Mouse (Mus musculus) embryonic facial prominence, embryonic 12.5 days (tissue): ENCODE measurements around the gene Camk1d. TPM values are rescaled to one million over a fixed set of nuclear protein-coding genes. Genes with fewer than 3 reads are reported as not detected.
"Not testable (repeated sequence)": the region's sequence is repeated elsewhere in the genome, so short reads cannot be mapped to it uniquely, and the experiment has no call there.

ENCODE experiments used
- ATAC-seq: fragments of 200-750 bp; cut with Nextera tagmentation; 2 replicates; pipeline ENCODE4 v1.8.0; 2017; ENCODE audit not compliant: insufficient number of reproducible peaks, insufficient read depth, low FRiP score, low TSS enrichment
- H3K27ac ChIP-seq: fragments of 300-500 bp; sonication (generic); 2 replicates; pipeline ENCODE4 v1.5.1; 2016; ENCODE audit warnings: mild to moderate bottlenecking
- H3K27me3 ChIP-seq: fragments of 300-500 bp; sonication (generic); 2 replicates; pipeline ENCODE4 v1.6.1; 2016; ENCODE audit warnings: mild to moderate bottlenecking, moderate library complexity
- H3K36me3 ChIP-seq: fragments of 300-500 bp; sonication (generic); 2 replicates; pipeline ENCODE4 v1.6.1; 2016; ENCODE audit warnings: mild to moderate bottlenecking
- H3K4me1 ChIP-seq: fragments of 300-500 bp; sonication (generic); 2 replicates; pipeline ENCODE4 v1.6.1; 2016
- H3K4me2 ChIP-seq: fragments of 300-500 bp; sonication (generic); replicated peaks from 2 replicates; pipeline ENCODE4 v1.6.1; 2016; ENCODE audit warnings: mild to moderate bottlenecking, moderate library complexity
- H3K4me3 ChIP-seq: fragments of 300-500 bp; sonication (generic); 2 replicates; pipeline ENCODE4 v1.5.1; 2016; ENCODE audit warnings: mild to moderate bottlenecking
- H3K9ac ChIP-seq: fragments of 300-500 bp; sonication (generic); 2 replicates; pipeline ENCODE4 v1.6.1; 2016; ENCODE audit warnings: mild to moderate bottlenecking, moderate library complexity
- H3K9me3 ChIP-seq: fragments of 300-500 bp; sonication (generic); 2 replicates; pipeline ENCODE4 v1.6.1; 2016; ENCODE audit warnings: mild to moderate bottlenecking, moderate library complexity
- WGBS: fragments of 180-500 bp; shearing (Covaris S2); methylation state at CpG from one replicate; pipeline ENCODE4 v1.1.7; 2016; 5-methylcytosine and 5-hydroxymethylcytosine counted together
- polyA plus RNA-seq: library from polyadenylated mRNA; unstranded; fragments of >200 nt; fragmentation: Nextera tagmentation; extraction: Ambion mirVana; gene quantifications from 2 replicates; pipeline ENCODE4 v1.2.1, GENCODE M21; 2016

Gene Camk1d
- polyA plus RNA-seq, 1 experiment from 2014 or later = 3.4 TPM

GRCm38 (mm10) chr2:5607920-5608841, 106.1 kb downstream of the Camk1d start:
- Histone ChIP-seq H3K27ac (no peak overlapping the region), H3K4me2 (no peak overlapping the region), H3K4me3 (no peak overlapping the region), H3K36me3 (no peaks in the 10 kb centered on the region), H3K27me3 (no peaks in the 10 kb centered on the region), H3K4me1 (peaks cover 7% of the 10 kb centered on the region), H3K9ac (no peak overlapping the region), H3K9me3 (no peaks in the 10 kb centered on the region)
- ATAC-seq = no peak
- WGBS = 83% methylated on average over 11 of the region's 11 CpGs

- H3K4me2 ChIP-seq = no peak overlapping the region
- H3K9me3 ChIP-seq = no peaks in the 10 kb centered on the region
- H3K36me3 ChIP-seq = no peaks in the 10 kb centered on the region
- H3K27ac ChIP-seq = no peak overlapping the region
- 85% methylated on average over 3 of the region's 3 CpGs for WGBS
- H3K9ac ChIP-seq = no peak overlapping the region
- H3K27me3 ChIP-seq = no peaks in the 10 kb centered on the region
- peaks cover 5% of the 10 kb centered on the region; the same call in 1 of the 2 replicates for H3K4me1 ChIP-seq
- no peak overlapping the region for H3K4me3 ChIP-seq
- no peak for ATAC-seq
Measured at GRCm38 (mm10) chr2:5605849-5606248, 108.5 kb downstream of the Camk1d start.

- H3K27ac ChIP-seq = no peak overlapping the region
- H3K9ac ChIP-seq = no peak overlapping the region
- no peaks in the 10 kb centered on the region for H3K9me3 ChIP-seq
- 0 out of 2 replicates have a peak, but pooled peaks cover 5% of the 10 kb centered on the region for H3K4me1 ChIP-seq
- no peak overlapping the region for H3K4me2 ChIP-seq
- H3K27me3 ChIP-seq = no peaks in the 10 kb centered on the region
- no peak overlapping the region for H3K4me3 ChIP-seq
- WGBS = 67% methylated on average over 1 of the region's 1 CpGs
- ATAC-seq = no peak
- no peaks in the 10 kb centered on the region for H3K36me3 ChIP-seq
Measured at GRCm38 (mm10) chr2:5602044-5602443, 112.3 kb downstream of the Camk1d start.

GRCm38 (mm10) chr2:5601243-5601642, 113.1 kb downstream of the Camk1d start:
- H3K27ac ChIP-seq, H3K9ac ChIP-seq, H3K4me2 ChIP-seq, H3K4me1 ChIP-seq, H3K36me3 ChIP-seq, H3K27me3 ChIP-seq, H3K9me3 ChIP-seq, H3K4me3 ChIP-seq: not testable (repeated sequence)
- WGBS = 7% methylated on average over 2 of the region's 2 CpGs
- 0 out of 2 replicates have a peak, but pooled peaks have one; percentile 41 for ATAC-seq

GRCm38 (mm10) chr2:5600183-5600962, 113.9 kb downstream of the Camk1d start:
- Histone ChIP-seq H3K27me3 (no peaks in the 10 kb centered on the region), H3K4me1 (0 out of 2 replicates have a peak, but pooled peaks cover 5% of the 10 kb centered on the region), H3K9ac (no peak overlapping the region), H3K27ac (no peak overlapping the region), H3K36me3 (no peaks in the 10 kb centered on the region), H3K9me3 (no peaks in the 10 kb centered on the region), H3K4me3 (no peak overlapping the region), H3K4me2 (no peak overlapping the region)
- ATAC-seq = no peak
- 72% methylated on average over 8 of the region's 8 CpGs for WGBS

GRCm38 (mm10) chr2:5599713-5600112, 114.6 kb downstream of the Camk1d start:
- Histone ChIP-seq H3K4me3 (no peak overlapping the region), H3K27ac (no peak overlapping the region), H3K4me1 (0 out of 2 replicates have a peak, but pooled peaks cover 5% of the 10 kb centered on the region), H3K9me3 (no peaks in the 10 kb centered on the region), H3K9ac (no peak overlapping the region), H3K4me2 (no peak overlapping the region), H3K27me3 (no peaks in the 10 kb centered on the region), H3K36me3 (no peaks in the 10 kb centered on the region)
- ATAC-seq = no peak
- WGBS = 58% methylated on average over 4 of the region's 4 CpGs

GRCm38 (mm10) chr2:5598533-5598932, 115.8 kb downstream of the Camk1d start:
- H3K9me3 ChIP-seq = no peaks in the 10 kb centered on the region
- H3K27ac ChIP-seq = no peak overlapping the region
- no peak overlapping the region for H3K4me3 ChIP-seq
- H3K9ac ChIP-seq = no peak overlapping the region
- WGBS = 92% methylated on average over 5 of the region's 5 CpGs
- H3K36me3 ChIP-seq = no peaks in the 10 kb centered on the region
- no peak for ATAC-seq
- H3K27me3 ChIP-seq = no peaks in the 10 kb centered on the region
- 0 out of 2 replicates have a peak, but pooled peaks cover 5% of the 10 kb centered on the region for H3K4me1 ChIP-seq
- no peak overlapping the region for H3K4me2 ChIP-seq

GRCm38 (mm10) chr2:5596882-5597281, 117.4 kb downstream of the Camk1d start:
- 36% methylated on average over 12 of the region's 12 CpGs for WGBS
- no peak overlapping the region for H3K4me2 ChIP-seq
- H3K4me3 ChIP-seq = no peak overlapping the region
- no peaks in the 10 kb centered on the region for H3K27me3 ChIP-seq
- no peaks in the 10 kb centered on the region for H3K9me3 ChIP-seq
- H3K9ac ChIP-seq = no peak overlapping the region
- 0 out of 2 replicates have a peak, but pooled peaks cover 5% of the 10 kb centered on the region for H3K4me1 ChIP-seq
- ATAC-seq = no peak
- H3K36me3 ChIP-seq = no peaks in the 10 kb centered on the region
- no peak overlapping the region for H3K27ac ChIP-seq

GRCm38 (mm10) chr2:5595356-5596191, 118.7 kb downstream of the Camk1d start:
- Histone ChIP-seq H3K27me3 (no peaks in the 10 kb centered on the region), H3K27ac (no peak overlapping the region), H3K4me2 (no peak overlapping the region), H3K4me3 (no peak overlapping the region), H3K9ac (no peak overlapping the region), H3K9me3 (no peaks in the 10 kb centered on the region), H3K4me1 (no peaks in the 10 kb centered on the region), H3K36me3 (no peaks in the 10 kb centered on the region)
- ATAC-seq = no peak
- 88% methylated on average over 8 of the region's 8 CpGs for WGBS

GRCm38 (mm10) chr2:5592461-5593136, 121.7 kb downstream of the Camk1d start:
- Histone ChIP-seq H3K9ac (no peak overlapping the region), H3K27me3 (no peaks in the 10 kb centered on the region), H3K27ac (no peak overlapping the region), H3K4me2 (no peak overlapping the region), H3K4me1 (no peaks in the 10 kb centered on the region), H3K4me3 (no peak overlapping the region), H3K9me3 (no peaks in the 10 kb centered on the region), H3K36me3 (no peaks in the 10 kb centered on the region)
- 80% methylated on average over 6 of the region's 6 CpGs for WGBS
- no peak for ATAC-seq

- H3K4me3 ChIP-seq = no peak overlapping the region
- no peaks in the 10 kb centered on the region for H3K27me3 ChIP-seq
- no peaks in the 10 kb centered on the region for H3K36me3 ChIP-seq
- no peak overlapping the region for H3K27ac ChIP-seq
- H3K4me2 ChIP-seq = no peak overlapping the region
- H3K9ac ChIP-seq = no peak overlapping the region
- H3K4me1 ChIP-seq = no peaks in the 10 kb centered on the region
- 70% methylated on average over 5 of the region's 5 CpGs for WGBS
- ATAC-seq = no peak
- H3K9me3 ChIP-seq = no peaks in the 10 kb centered on the region
Measured at GRCm38 (mm10) chr2:5590074-5590473, 124.2 kb downstream of the Camk1d start.
